Mouse (Mus musculus) forebrain, embryonic 14.5 days (tissue): ENCODE data around the gene Tiparp. TPM values are rescaled to one million over a fixed set of nuclear protein-coding genes. Genes with fewer than 3 reads are reported as not detected.
A peak's percentile ranks its signal among the peaks of the same experiment; 100 is the strongest.

Source experiments
- ATAC-seq: fragments of 200-750 bp; cut with Nextera tagmentation; 2 replicates; pipeline ENCODE4 v1.8.0; 2017; ENCODE audit warnings: mild to moderate bottlenecking, moderate library complexity
- DNase-seq: peaks from one replicate; pipeline ENCODE4 v3.0.0-alpha.2; 2015; ENCODE audit warnings: low spot score
- H3K27ac ChIP-seq: fragments of 300-500 bp; sonication (generic); 2 replicates; pipeline ENCODE4 v1.5.1; 2014; ENCODE audit warnings: low read depth, mild to moderate bottlenecking, control low read depth, low read length, moderate library complexity
- H3K27me3 ChIP-seq: fragments of 300-500 bp; sonication (generic); replicated peaks from 2 replicates; pipeline ENCODE4 v1.6.1; 2014; ENCODE audit warnings: low read length, control low read depth, mixed read lengths; ENCODE audit not compliant: control insufficient read depth, insufficient read depth
- H3K36me3 ChIP-seq: fragments of 300-500 bp; sonication (generic); 2 replicates; pipeline ENCODE4 v1.6.1; 2014; ENCODE audit warnings: low read length, control low read depth; ENCODE audit not compliant: control insufficient read depth, insufficient read depth
- H3K4me1 ChIP-seq: fragments of 300-500 bp; sonication (generic); 2 replicates; pipeline ENCODE4 v1.6.1; 2014; ENCODE audit warnings: antibody characterized with exemption, low read length, control low read depth; ENCODE audit not compliant: control insufficient read depth, insufficient read depth
- H3K4me2 ChIP-seq: fragments of 300-500 bp; sonication (generic); 2 replicates; pipeline ENCODE4 v1.6.1; 2014; ENCODE audit warnings: mild to moderate bottlenecking, control low read depth, low read length
- H3K4me3 ChIP-seq: fragments of 300-500 bp; sonication (generic); 2 replicates; pipeline ENCODE4 v1.5.1; 2014; ENCODE audit warnings: low read depth, low read length, control low read depth
- H3K9ac ChIP-seq: fragments of 300-500 bp; sonication (generic); 2 replicates; pipeline ENCODE4 v1.6.1; 2014; ENCODE audit warnings: mild to moderate bottlenecking, low read length, control low read depth, moderate library complexity
- H3K9me3 ChIP-seq: fragments of 300-500 bp; sonication (generic); replicated peaks from 2 replicates; pipeline ENCODE4 v1.6.1; 2016; ENCODE audit warnings: low read length, control low read depth, mixed read lengths; ENCODE audit not compliant: control insufficient read depth
- WGBS: fragments of 180-500 bp; shearing (Covaris S2); extraction: QIAGEN DNeasy Blood & Tissue Kit; methylation state at CpG from one replicate; pipeline ENCODE4 v1.1.7; 2014; 5-methylcytosine and 5-hydroxymethylcytosine counted together
- polyA plus RNA-seq: library from polyadenylated mRNA; unstranded; fragments of >200 nt; fragmentation: Nextera tagmentation; extraction: Ambion mirVana; gene quantifications from 2 replicates; pipeline ENCODE4 v1.2.1, GENCODE M21; 2014

The Tiparp gene
- polyA plus RNA-seq, 1 experiment from 2014 or later, result 36.0 TPM

- no peak for ATAC-seq
- H3K27me3 ChIP-seq, result no peaks in the 10 kb centered on the region
- H3K9ac ChIP-seq, result no peak overlapping the region
- no peak overlapping the region for H3K4me2 ChIP-seq
- no peaks in the 10 kb centered on the region for H3K9me3 ChIP-seq
- H3K27ac ChIP-seq, result no peak overlapping the region
- WGBS, result 57% methylated on average over 1 of the region's 1 CpGs
- no peak for DNase-seq
- no peak overlapping the region for H3K4me3 ChIP-seq
- H3K4me1 ChIP-seq, result peaks cover 14% of the 10 kb centered on the region
- peaks cover 4% of the 10 kb centered on the region; the same call in 1 of the 2 replicates for H3K36me3 ChIP-seq
Observed at GRCm38 (mm10) chr3:65537288-65537687, 9.1 kb downstream of the Tiparp start.

GRCm38 (mm10) chr3:65540906-65541551 is 12.8 kb downstream of the Tiparp start:
- Histone ChIP-seq H3K36me3 (no peaks in the 10 kb centered on the region), H3K4me1 (no peaks in the 10 kb centered on the region), H3K4me2 (no peak overlapping the region), H3K9me3 (no peaks in the 10 kb centered on the region), H3K4me3 (no peak overlapping the region), H3K9ac (no peak overlapping the region), H3K27me3 (no peaks in the 10 kb centered on the region), H3K27ac (no peak overlapping the region)
- 89% methylated on average over 6 of the region's 6 CpGs for whole genome bisulfite sequencing
- DNase-seq (no peak), ATAC-seq (no peak)

- ATAC-seq, result no peak
- no peaks in the 10 kb centered on the region for H3K36me3 ChIP-seq
- H3K27me3 ChIP-seq, result no peaks in the 10 kb centered on the region
- WGBS, result 61% methylated on average over 4 of the region's 4 CpGs
- H3K4me2 ChIP-seq, result no peak overlapping the region
- H3K9ac ChIP-seq, result no peak overlapping the region
- H3K9me3 ChIP-seq, result no peaks in the 10 kb centered on the region
- H3K27ac ChIP-seq, result no peak overlapping the region
- no peaks in the 10 kb centered on the region for H3K4me1 ChIP-seq
- H3K4me3 ChIP-seq, result no peak overlapping the region
- no peak for DNase-seq
Observed at GRCm38 (mm10) chr3:65541552-65541935, 13.3 kb downstream of the Tiparp start.

GRCm38 (mm10) chr3:65549785-65550184 is 21.6 kb downstream of the Tiparp start:
- Histone ChIP-seq H3K27ac (no peak overlapping the region), H3K27me3 (no peaks in the 10 kb centered on the region), H3K9me3 (no peaks in the 10 kb centered on the region), H3K4me1 (no peaks in the 10 kb centered on the region), H3K4me2 (no peak overlapping the region), H3K4me3 (no peak overlapping the region), H3K36me3 (peaks cover 10% of the 10 kb centered on the region), H3K9ac (no peak overlapping the region)
- WGBS, result 79% methylated on average over 6 of the region's 6 CpGs
- ATAC-seq (no peak), DNase-seq (no peak)

- Histone ChIP-seq H3K9me3 (no peaks in the 10 kb centered on the region), H3K27ac (no peak overlapping the region), H3K4me1 (no peaks in the 10 kb centered on the region), H3K9ac (no peak overlapping the region), H3K36me3 (peaks cover 10% of the 10 kb centered on the region), H3K4me2 (no peak overlapping the region), H3K4me3 (no peak overlapping the region), H3K27me3 (no peaks in the 10 kb centered on the region)
- ATAC-seq, result no peak
- DNase-seq, result no peak
- WGBS, result 52% methylated on average over 5 of the region's 5 CpGs
Observed at GRCm38 (mm10) chr3:65551065-65551464, 22.9 kb downstream of the Tiparp start.

GRCm38 (mm10) chr3:65554633-65555032 is 26.4 kb downstream of the Tiparp start:
- no peaks in the 10 kb centered on the region for H3K4me1 ChIP-seq
- H3K36me3 ChIP-seq, result peaks cover 10% of the 10 kb centered on the region
- no peaks in the 10 kb centered on the region for H3K9me3 ChIP-seq
- no peak overlapping the region for H3K27ac ChIP-seq
- no peak overlapping the region for H3K9ac ChIP-seq
- no peak overlapping the region for H3K4me3 ChIP-seq
- DNase-seq (no peak), ATAC-seq (no peak)
- H3K27me3 ChIP-seq, result no peaks in the 10 kb centered on the region
- WGBS, result 97% methylated on average over 2 of the region's 2 CpGs
- no peak overlapping the region for H3K4me2 ChIP-seq

- H3K27me3 ChIP-seq, result no peaks in the 10 kb centered on the region
- no peak for ATAC-seq
- no peaks in the 10 kb centered on the region for H3K4me1 ChIP-seq
- 55% methylated on average over 4 of the region's 4 CpGs for WGBS
- H3K9ac ChIP-seq, result 0 out of 2 replicates have a peak overlapping the region, but pooled peaks have one; percentile 13
- no peak overlapping the region for H3K4me3 ChIP-seq
- H3K9me3 ChIP-seq, result no peaks in the 10 kb centered on the region
- peaks cover 6% of the 10 kb centered on the region for H3K36me3 ChIP-seq
- H3K4me2 ChIP-seq, result no peak overlapping the region
- no peak for DNase-seq
- no peak overlapping the region for H3K27ac ChIP-seq
Observed at GRCm38 (mm10) chr3:65558679-65559078, 30.5 kb downstream of the Tiparp start.

- Histone ChIP-seq H3K36me3 (no peaks in the 10 kb centered on the region), H3K4me3 (no peak overlapping the region), H3K27ac (no peak overlapping the region), H3K9ac (no peak overlapping the region), H3K27me3 (no peaks in the 10 kb centered on the region), H3K4me2 (no peak overlapping the region), H3K4me1 (no peaks in the 10 kb centered on the region), H3K9me3 (no peaks in the 10 kb centered on the region)
- no peak for ATAC-seq
- WGBS, result 74% methylated on average over 9 of the region's 9 CpGs
- no peak for DNase-seq
Observed at GRCm38 (mm10) chr3:65562212-65562611, 34.0 kb downstream of the Tiparp start.

GRCm38 (mm10) chr3:65562694-65563093 is 34.5 kb downstream of the Tiparp start:
- no peak overlapping the region for H3K27ac ChIP-seq
- no peaks in the 10 kb centered on the region for H3K36me3 ChIP-seq
- H3K4me1 ChIP-seq, result no peaks in the 10 kb centered on the region
- H3K9ac ChIP-seq, result no peak overlapping the region
- no peak for ATAC-seq
- WGBS, result 95% methylated on average over 3 of the region's 3 CpGs
- DNase-seq, result no peak
- H3K4me2 ChIP-seq, result no peak overlapping the region
- H3K4me3 ChIP-seq, result no peak overlapping the region
- no peaks in the 10 kb centered on the region for H3K27me3 ChIP-seq
- no peaks in the 10 kb centered on the region for H3K9me3 ChIP-seq
